Mouse (Mus musculus): ENCODE measurements around the gene Mknk2.
"Not testable (repeated sequence)": the region's sequence is repeated elsewhere in the genome, so short reads cannot be mapped to it uniquely, and the experiment has no call there.

The Mknk2 gene

DNA sequence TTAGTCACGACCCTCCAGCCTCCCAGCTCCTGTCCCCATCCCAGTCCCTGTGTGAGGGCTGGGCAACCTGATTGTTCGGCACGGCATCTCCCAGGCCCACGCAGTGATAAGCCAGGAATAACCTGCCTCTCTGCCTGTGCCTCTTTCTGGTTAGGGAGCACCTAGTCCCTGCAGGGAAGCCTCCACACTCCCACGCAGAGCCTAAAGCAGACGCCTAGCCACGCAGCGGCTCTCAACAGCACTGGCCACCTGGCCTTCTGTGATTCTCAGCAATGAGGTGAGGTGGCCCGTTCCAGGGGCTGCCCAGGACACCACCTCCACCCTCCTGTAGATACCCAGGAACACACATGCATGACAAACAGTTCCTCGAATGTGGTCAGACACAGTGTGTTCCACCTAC is 27.5 kb downstream of the Mknk2 start:
- no peak for DNase-seq (ENCODE audit: low read depth)

DNA sequence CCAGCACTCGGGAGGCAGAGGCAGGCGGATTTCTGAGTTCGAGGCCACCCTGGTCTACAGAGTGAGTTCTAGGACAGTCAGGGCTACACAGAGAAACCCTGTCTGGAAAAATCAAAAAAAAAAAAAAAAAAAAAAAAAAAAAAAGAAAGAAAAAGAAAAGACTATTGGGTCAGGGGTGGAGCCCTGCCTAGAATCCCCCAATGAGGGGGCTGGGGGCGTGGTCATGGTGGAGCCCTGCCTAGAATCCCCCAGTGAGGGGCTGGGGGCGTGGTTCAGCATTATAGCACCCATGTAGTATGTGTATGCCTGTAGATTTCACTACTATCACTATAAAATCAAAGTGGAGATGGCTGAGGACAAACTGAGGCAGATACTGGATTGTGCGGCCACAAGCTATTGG is 28.0 kb downstream of the Mknk2 start:
- DNase-seq (ENCODE audit: low read depth) = not testable (repeated sequence)

- DNase-seq (ENCODE audit: low read depth) = no peak
Measured at GRCm38 (mm10) chr10:80646936-80647335, 31.0 kb downstream of the Mknk2 start.

DNA sequence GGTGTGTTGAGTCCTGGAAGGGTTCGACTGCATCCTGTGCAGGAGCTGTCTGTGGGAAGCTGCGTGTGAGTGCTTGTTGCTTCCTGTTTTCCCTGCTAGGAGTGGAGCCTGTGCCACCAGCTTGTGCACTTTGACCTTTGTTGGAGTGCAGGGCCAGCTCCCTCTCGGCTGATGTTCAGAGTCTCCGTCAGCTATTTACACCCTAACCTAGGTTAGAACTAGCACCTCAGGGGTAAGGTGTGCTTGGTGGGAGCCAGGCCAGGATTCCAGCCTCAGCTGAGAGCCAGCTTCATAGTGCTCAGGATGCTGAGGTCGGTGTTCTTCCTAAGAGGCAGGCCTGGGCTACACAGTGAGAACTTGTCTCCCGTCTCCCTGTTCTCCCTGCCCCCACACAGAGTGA is 42.6 kb downstream of the Mknk2 start:
- no peak for DNase-seq (ENCODE audit: low read depth)

DNA sequence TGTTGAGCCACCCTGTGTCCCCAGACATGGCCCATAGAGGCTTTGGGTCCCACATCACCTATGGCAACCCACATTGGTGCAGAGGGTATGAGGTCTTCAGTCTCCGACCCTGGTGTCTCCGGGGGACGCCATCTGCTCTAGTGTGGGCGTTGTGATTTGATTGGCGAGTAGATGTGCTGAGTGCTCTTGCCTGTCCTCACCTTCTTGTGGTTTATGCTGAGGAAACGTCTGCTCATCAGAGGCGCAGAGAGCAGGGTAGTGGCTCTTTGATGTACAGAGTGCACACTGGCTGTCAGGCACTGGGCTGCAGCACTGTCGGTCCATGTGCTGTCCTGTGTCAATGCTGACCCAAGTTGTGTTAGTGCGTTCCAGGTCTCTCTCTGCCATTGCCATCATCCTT is 49.0 kb downstream of the Mknk2 start:
- DNase-seq (ENCODE audit: low read depth) = no peak

DNA sequence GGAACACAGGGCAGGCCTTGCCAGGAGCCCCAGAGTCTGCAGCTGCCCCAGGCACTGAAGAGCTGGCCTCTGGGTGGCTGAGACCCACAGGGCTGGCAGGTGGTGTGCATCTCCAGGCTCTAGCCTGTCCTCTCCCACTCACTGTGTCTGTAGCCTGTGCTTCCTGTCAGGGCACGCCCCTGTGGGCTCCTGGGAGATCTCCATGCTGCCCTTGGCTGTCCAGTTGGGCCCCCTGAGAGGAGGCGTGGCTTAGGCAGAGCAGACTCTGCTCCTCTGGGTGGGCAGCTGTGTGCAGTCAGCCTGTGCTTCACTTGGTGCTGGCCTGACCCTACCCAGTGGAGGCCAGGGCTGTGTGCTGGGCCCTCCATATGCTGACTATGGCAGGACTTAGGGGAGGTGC is 50.2 kb downstream of the Mknk2 start:
- DNase-seq (ENCODE audit: low read depth) = peak; percentile 35

- no peak for DNase-seq (ENCODE audit: low read depth)
Measured at GRCm38 (mm10) chr10:80625764-80626163, 52.1 kb downstream of the Mknk2 start.

- DNase-seq (ENCODE audit: low read depth) = peak; percentile 61
Measured at GRCm38 (mm10) chr10:80623457-80624191, 54.3 kb downstream of the Mknk2 start.

DNA sequence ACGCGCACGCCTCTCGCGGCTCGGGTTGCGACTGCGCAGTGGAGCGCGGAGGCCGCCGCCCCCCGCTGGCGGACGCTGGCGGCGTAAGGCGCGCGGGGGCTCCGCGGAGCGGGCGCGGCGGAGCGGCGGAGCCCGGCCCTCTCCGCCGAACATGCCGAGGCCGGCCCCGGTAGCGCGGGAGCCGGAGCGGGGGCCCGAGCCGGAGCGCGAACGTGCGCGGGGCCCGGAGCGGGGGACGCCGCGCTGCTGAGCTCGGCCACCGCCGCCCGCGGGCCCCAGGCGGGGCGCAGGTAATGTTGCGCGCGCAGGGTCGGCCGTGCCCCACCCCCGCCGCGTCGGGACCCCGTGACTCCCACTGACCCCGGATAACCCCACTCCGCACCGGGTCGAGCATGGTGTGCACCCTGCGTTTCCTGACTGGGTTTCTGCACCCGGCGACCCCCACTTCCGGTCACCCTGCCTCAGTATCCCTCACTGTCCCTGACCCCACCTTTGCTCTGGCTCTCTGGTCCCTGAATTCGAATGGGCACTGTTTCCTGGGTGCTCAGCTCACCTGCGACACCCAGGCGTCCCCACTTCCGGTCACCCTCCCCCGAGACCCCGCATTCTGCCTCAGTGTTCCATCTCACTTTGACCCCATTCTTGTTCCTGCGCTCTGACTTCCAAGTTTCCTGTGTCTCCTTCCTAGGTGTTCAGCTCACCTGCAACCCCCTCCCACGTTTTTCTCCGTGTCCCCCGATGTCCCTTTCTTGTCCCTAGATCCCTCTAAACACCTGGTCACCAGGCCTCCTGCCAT is 55.1 kb downstream of the Mknk2 start, which contains the start of gene Csnk1g2:
TSS of gene Csnk1g2 (plus strand) at position 178 of the 796 bp plus-strand sequence.
- no peak for DNase-seq (ENCODE audit: low read depth)

GRCm38 (mm10) chr10:80621940-80622660 is 55.8 kb downstream of the Mknk2 start:
- DNase-seq (ENCODE audit: low read depth) = peak; percentile 100

DNA sequence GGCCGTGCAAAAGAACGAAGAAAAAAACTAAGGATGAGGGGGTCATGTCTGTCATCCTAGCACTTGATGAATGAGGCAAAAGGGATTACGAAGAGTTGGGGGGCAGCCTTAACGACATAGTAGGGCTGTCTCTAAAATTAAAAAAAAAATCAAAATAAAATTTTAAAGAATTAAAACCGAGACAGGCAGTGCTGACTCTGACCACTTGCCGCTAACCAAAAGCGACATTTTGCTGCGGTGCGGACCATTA is 56.3 kb downstream of the Mknk2 start:
- DNase-seq (ENCODE audit: low read depth) = no peak

GRCm38 (mm10) chr10:80620796-80621689 is 56.9 kb downstream of the Mknk2 start:
- no peak for DNase-seq (ENCODE audit: low read depth)

DNA sequence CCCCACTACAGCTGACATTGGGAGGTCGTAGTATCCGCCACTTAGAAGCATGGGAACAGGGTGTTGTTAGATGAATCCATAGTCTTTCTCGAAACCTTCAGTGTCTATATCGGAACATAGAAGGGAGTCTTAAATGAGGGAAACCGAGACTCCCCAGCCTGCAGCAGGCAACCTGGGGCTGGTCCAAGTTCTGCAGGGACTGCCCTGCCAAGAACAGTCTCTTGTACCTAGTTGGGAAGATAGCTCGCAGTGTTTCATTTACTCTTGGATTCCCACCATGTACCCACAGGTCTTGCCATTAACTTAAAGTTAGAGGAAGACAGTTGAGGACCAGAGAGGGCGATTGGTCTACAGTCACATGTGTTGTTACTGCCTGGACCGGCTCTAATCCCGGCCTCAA is 57.5 kb downstream of the Mknk2 start:
- no peak for DNase-seq (ENCODE audit: low read depth)

DNA sequence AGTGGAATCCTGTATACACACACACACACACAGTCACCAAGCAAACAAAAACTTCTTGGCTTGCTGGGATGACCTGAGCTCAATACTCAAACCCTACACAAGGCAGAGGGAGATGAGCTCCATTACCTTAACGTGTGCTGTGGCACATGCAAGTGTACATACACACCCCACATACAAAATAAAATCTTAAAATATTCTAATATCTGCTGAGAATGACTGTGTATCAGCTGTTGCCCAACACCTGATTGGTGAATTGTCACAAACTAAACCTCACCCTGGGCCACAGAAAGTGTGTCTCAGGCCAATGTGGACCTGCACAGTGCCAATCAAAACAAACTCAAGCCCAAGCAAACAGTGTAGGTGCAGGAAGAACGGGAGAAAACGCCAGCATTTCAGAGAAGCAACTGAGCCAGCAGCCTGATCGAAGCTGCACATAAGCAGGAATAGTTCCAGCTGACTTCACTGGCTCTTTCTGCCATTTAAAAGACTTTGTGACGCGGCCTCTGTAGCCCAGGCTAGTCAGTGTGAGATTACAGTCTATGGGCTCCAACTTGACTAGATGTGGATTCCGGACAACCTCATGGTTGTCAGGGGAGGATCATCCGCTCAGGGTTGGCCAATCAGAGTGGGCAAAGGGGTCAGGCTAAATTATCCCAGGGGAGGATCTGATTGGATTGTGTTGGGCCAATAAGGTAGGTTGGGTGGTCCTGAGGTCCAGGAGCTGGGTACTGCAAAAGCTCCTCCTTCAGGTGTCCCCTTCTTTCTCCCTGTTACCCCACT is 58.3 kb downstream of the Mknk2 start:
- no peak for DNase-seq (ENCODE audit: low read depth)

- no peak for DNase-seq (ENCODE audit: low read depth)
Measured at GRCm38 (mm10) chr10:80618181-80618580, 59.7 kb downstream of the Mknk2 start.
